Mouse (Mus musculus) hindbrain, embryonic 10.5 days (tissue): Measurements from ENCODE around the gene Mctp1. TPM values are rescaled to one million over a fixed set of nuclear protein-coding genes. Genes with fewer than 3 reads are reported as not detected.

Experiments used
- DNase-seq: peaks from one replicate; pipeline ENCODE4 v3.0.0-alpha.2; 2017; ENCODE audit warnings: low spot score
- H3K27ac ChIP-seq: fragments of 300-500 bp; sonication (generic); 2 replicates; pipeline ENCODE4 v1.5.1; 2016; ENCODE audit warnings: mild to moderate bottlenecking, moderate library complexity
- H3K27me3 ChIP-seq: fragments of 300-500 bp; sonication (generic); 2 replicates; pipeline ENCODE4 v1.6.1; 2016; ENCODE audit warnings: mild to moderate bottlenecking; ENCODE audit not compliant: poor library complexity, insufficient read depth, severe bottlenecking
- H3K36me3 ChIP-seq: fragments of 300-500 bp; sonication (generic); 2 replicates; pipeline ENCODE4 v1.6.1; 2016; ENCODE audit warnings: mild to moderate bottlenecking, moderate library complexity
- H3K4me1 ChIP-seq: fragments of 300-500 bp; sonication (generic); replicated peaks from 2 replicates; pipeline ENCODE4 v1.6.1; 2016; ENCODE audit warnings: mild to moderate bottlenecking
- H3K4me3 ChIP-seq: fragments of 300-500 bp; sonication (generic); 2 replicates; pipeline ENCODE4 v1.5.1; 2016; ENCODE audit warnings: mild to moderate bottlenecking, moderate library complexity
- H3K9me3 ChIP-seq: fragments of 300-500 bp; sonication (generic); 2 replicates; pipeline ENCODE4 v1.6.1; 2016; ENCODE audit warnings: mild to moderate bottlenecking, moderate library complexity
- WGBS: fragments of 180-500 bp; shearing (Covaris S2); methylation state at CpG from one replicate; pipeline ENCODE4 v1.1.7; 2016; 5-methylcytosine and 5-hydroxymethylcytosine counted together
- polyA plus RNA-seq: library from polyadenylated mRNA; unstranded; fragments of >200 nt; fragmentation: Nextera tagmentation; extraction: Ambion mirVana; gene quantifications from 2 replicates; pipeline ENCODE4 v1.2.1, GENCODE M21; 2016

The Mctp1 gene
- polyA plus RNA-seq, 1 experiment from 2014 or later, result 3.6 TPM

- peaks cover 8% of the 10 kb centered on the region; the same call in 1 of the 2 replicates for H3K4me1 ChIP-seq
- H3K27me3 ChIP-seq, result no peaks in the 10 kb centered on the region
- no peak overlapping the region for H3K4me3 ChIP-seq
- no peaks in the 10 kb centered on the region for H3K36me3 ChIP-seq
- H3K27ac ChIP-seq, result no peak overlapping the region
- WGBS, result 88% methylated on average over 8 of the region's 8 CpGs
- DNase-seq, result no peak
- no peaks in the 10 kb centered on the region for H3K9me3 ChIP-seq
These were observed 493.8 kb downstream of the Mctp1 start for GRCm38 (mm10) chr13:76877887-76878763.

- no peaks in the 10 kb centered on the region for H3K9me3 ChIP-seq
- WGBS, result 70% methylated on average over 3 of the region's 3 CpGs
- no peak for DNase-seq
- no peak overlapping the region for H3K27ac ChIP-seq
- no peaks in the 10 kb centered on the region for H3K36me3 ChIP-seq
- H3K4me3 ChIP-seq, result no peak overlapping the region
- peaks cover 8% of the 10 kb centered on the region; the same call in 1 of the 2 replicates for H3K4me1 ChIP-seq
- no peaks in the 10 kb centered on the region for H3K27me3 ChIP-seq
These were observed 494.7 kb downstream of the Mctp1 start for GRCm38 (mm10) chr13:76879008-76879407.

GRCm38 (mm10) chr13:76884517-76885092 lies 500.3 kb downstream of the Mctp1 start:
- H3K4me3 ChIP-seq, result no peak overlapping the region
- no peaks in the 10 kb centered on the region for H3K9me3 ChIP-seq
- DNase-seq, result no peak
- no peaks in the 10 kb centered on the region for H3K4me1 ChIP-seq
- no peaks in the 10 kb centered on the region for H3K27me3 ChIP-seq
- 82% methylated on average over 8 of the region's 8 CpGs for WGBS
- H3K36me3 ChIP-seq, result no peaks in the 10 kb centered on the region
- no peak overlapping the region for H3K27ac ChIP-seq

GRCm38 (mm10) chr13:76892987-76893386 lies 508.7 kb downstream of the Mctp1 start:
- no peak for DNase-seq
- Histone ChIP-seq H3K4me3 (no peak overlapping the region), H3K36me3 (no peaks in the 10 kb centered on the region), H3K9me3 (no peaks in the 10 kb centered on the region), H3K4me1 (no peaks in the 10 kb centered on the region), H3K27ac (no peak overlapping the region), H3K27me3 (no peaks in the 10 kb centered on the region)

- H3K36me3 ChIP-seq, result no peaks in the 10 kb centered on the region
- no peak overlapping the region for H3K27ac ChIP-seq
These were observed 511.6 kb downstream of the Mctp1 start for GRCm38 (mm10) chr13:76895770-76896456.

GRCm38 (mm10) chr13:76896457-76896790 lies 512.1 kb downstream of the Mctp1 start:
- 80% methylated on average over 1 of the region's 1 CpGs for WGBS

More at GRCm38 (mm10) chr13:76895770-76896456, 511.6 kb downstream of the Mctp1 start:
- 85% methylated on average over 4 of the region's 4 CpGs for WGBS
- no peaks in the 10 kb centered on the region for H3K9me3 ChIP-seq
- no peaks in the 10 kb centered on the region for H3K27me3 ChIP-seq
- H3K4me1 ChIP-seq, result no peaks in the 10 kb centered on the region
- H3K4me3 ChIP-seq, result no peak overlapping the region
- no peak for DNase-seq

GRCm38 (mm10) chr13:76918321-76918720 lies 534.0 kb downstream of the Mctp1 start:
- Histone ChIP-seq H3K36me3 (no peaks in the 10 kb centered on the region), H3K4me1 (no peaks in the 10 kb centered on the region), H3K27ac (no peak overlapping the region), H3K4me3 (no peak overlapping the region), H3K9me3 (no peaks in the 10 kb centered on the region), H3K27me3 (no peaks in the 10 kb centered on the region)
- WGBS, result 92% methylated on average over 1 of the region's 1 CpGs
- DNase-seq, result no peak

More at GRCm38 (mm10) chr13:76896457-76896790, 512.1 kb downstream of the Mctp1 start:
- no peak overlapping the region for H3K4me3 ChIP-seq
- no peaks in the 10 kb centered on the region for H3K36me3 ChIP-seq
- no peaks in the 10 kb centered on the region for H3K27me3 ChIP-seq
- DNase-seq, result no peak
- no peaks in the 10 kb centered on the region for H3K4me1 ChIP-seq
- no peaks in the 10 kb centered on the region for H3K9me3 ChIP-seq
- no peak overlapping the region for H3K27ac ChIP-seq

- H3K9me3 ChIP-seq, result no peaks in the 10 kb centered on the region
- DNase-seq, result no peak
- H3K27me3 ChIP-seq, result no peaks in the 10 kb centered on the region
- H3K4me3 ChIP-seq, result no peak overlapping the region
- no peaks in the 10 kb centered on the region for H3K36me3 ChIP-seq
- 59% methylated on average over 1 of the region's 1 CpGs for WGBS
- H3K4me1 ChIP-seq, result no peaks in the 10 kb centered on the region
- no peak overlapping the region for H3K27ac ChIP-seq
These were observed 542.5 kb downstream of the Mctp1 start for GRCm38 (mm10) chr13:76926851-76927250.

GRCm38 (mm10) chr13:76927875-76928440 lies 543.6 kb downstream of the Mctp1 start:
- H3K9me3 ChIP-seq, result no peaks in the 10 kb centered on the region
- no peak overlapping the region for H3K27ac ChIP-seq
- H3K4me1 ChIP-seq, result no peaks in the 10 kb centered on the region
- 58% methylated on average over 5 of the region's 5 CpGs for WGBS
- peak; percentile 40 for DNase-seq
- H3K36me3 ChIP-seq, result no peaks in the 10 kb centered on the region
- H3K27me3 ChIP-seq, result no peaks in the 10 kb centered on the region
- H3K4me3 ChIP-seq, result no peak overlapping the region

GRCm38 (mm10) chr13:76929152-76929551 lies 544.8 kb downstream of the Mctp1 start:
- Histone ChIP-seq H3K4me1 (no peaks in the 10 kb centered on the region), H3K27ac (no peak overlapping the region), H3K4me3 (no peak overlapping the region), H3K27me3 (no peaks in the 10 kb centered on the region), H3K36me3 (no peaks in the 10 kb centered on the region), H3K9me3 (no peaks in the 10 kb centered on the region)
- 81% methylated on average over 3 of the region's 3 CpGs for WGBS
- no peak for DNase-seq

GRCm38 (mm10) chr13:76932933-76933332 lies 548.6 kb downstream of the Mctp1 start:
- H3K9me3 ChIP-seq, result no peaks in the 10 kb centered on the region
- no peak for DNase-seq
- H3K27ac ChIP-seq, result no peak overlapping the region
- no peaks in the 10 kb centered on the region for H3K27me3 ChIP-seq
- no peak overlapping the region for H3K4me3 ChIP-seq
- H3K4me1 ChIP-seq, result no peaks in the 10 kb centered on the region
- WGBS, result 71% methylated on average over 5 of the region's 5 CpGs
- H3K36me3 ChIP-seq, result no peaks in the 10 kb centered on the region

- Histone ChIP-seq H3K27me3 (no peaks in the 10 kb centered on the region), H3K9me3 (no peaks in the 10 kb centered on the region), H3K27ac (no peak overlapping the region), H3K4me1 (no peaks in the 10 kb centered on the region), H3K4me3 (no peak overlapping the region), H3K36me3 (no peaks in the 10 kb centered on the region)
- DNase-seq, result no peak
These were observed 564.9 kb downstream of the Mctp1 start for GRCm38 (mm10) chr13:76949234-76949633.

- Histone ChIP-seq H3K27ac (no peak overlapping the region), H3K36me3 (no peaks in the 10 kb centered on the region), H3K27me3 (no peaks in the 10 kb centered on the region), H3K4me1 (no peaks in the 10 kb centered on the region), H3K4me3 (no peak overlapping the region), H3K9me3 (no peaks in the 10 kb centered on the region)
- no peak for DNase-seq
These were observed 583.3 kb downstream of the Mctp1 start for GRCm38 (mm10) chr13:76967588-76967987.
